Mouse (Mus musculus) lung, postnatal 36 days (tissue): ENCODE data around the gene Krt79.

Experiments
- DNase-seq: peaks from one replicate; pipeline ENCODE4 v3.0.0; 2022; ENCODE audit warnings: mixed read lengths

Gene Krt79

DNA sequence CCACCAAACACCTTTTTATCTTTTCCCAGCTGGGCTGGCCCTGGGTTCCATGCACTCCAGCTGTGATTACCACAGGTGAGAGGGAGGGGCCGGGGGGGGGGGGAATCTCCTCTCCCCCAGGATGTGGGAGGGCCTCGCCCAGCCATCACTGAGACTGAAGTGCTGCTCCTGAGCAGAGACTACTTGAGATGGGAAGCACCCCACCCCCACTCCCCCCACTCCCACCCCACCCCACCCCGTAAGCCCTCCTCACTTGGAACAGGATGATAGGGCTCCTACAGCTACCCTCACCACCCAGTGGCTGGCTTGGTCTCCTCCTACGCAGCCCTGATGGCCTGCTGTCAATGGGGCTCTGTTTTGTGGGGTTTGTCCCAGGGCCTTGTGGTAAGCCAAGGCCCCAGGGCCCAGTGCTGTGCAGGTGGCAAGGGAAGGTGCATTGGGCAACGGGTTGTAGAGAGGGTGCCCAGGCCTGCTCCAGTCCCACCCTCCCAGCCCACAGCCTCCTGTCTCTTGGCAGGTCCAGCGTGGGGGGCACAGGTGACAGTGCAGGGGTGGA is at the start of gene Krt79:
Gene Krt79, minus strand, starts transcription at position 51 of the 556 bp plus-strand sequence.
- DNase-seq = no peak

DNA sequence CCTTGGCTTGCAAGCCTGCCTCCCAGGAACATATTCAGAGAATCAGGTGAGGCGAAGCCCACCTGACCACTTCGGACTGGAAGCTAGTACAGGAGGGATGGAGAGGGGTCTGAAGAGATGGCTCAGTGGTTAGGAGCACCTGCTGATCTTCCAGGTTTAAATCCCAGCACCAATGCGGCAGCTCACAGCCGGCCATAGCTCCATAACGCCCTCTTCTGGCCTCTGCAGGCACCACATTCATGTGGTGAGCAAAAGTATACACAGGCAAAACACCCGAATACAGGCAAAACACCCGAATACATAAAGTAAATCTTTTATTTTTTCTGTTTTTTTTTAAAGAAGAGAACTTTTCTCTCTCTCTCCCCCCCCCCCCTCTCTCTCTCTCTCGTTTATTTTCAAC is 48.6 kb upstream of the Krt79 start:
- no peak for DNase-seq

DNA sequence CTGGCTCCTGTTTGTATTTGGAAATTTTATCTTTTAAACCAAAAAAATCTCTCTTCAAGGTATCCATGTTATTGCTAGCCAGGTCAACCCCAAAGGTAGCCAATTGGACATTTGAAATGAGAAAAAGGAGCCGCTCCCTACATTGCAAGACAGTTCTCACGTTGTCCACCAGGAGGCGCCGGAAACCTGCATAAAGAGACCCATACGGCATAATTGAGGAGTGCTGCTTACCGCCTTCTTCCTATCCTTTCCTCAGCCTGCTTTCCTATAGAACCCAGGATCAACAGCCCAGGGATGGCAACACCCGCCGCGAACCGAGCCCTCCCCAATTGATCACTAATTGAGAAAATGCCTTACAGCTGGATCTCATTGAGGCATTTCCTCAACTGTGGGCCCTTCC is 48.0 kb upstream of the Krt79 start:
- peak; percentile 94 for DNase-seq

DNA sequence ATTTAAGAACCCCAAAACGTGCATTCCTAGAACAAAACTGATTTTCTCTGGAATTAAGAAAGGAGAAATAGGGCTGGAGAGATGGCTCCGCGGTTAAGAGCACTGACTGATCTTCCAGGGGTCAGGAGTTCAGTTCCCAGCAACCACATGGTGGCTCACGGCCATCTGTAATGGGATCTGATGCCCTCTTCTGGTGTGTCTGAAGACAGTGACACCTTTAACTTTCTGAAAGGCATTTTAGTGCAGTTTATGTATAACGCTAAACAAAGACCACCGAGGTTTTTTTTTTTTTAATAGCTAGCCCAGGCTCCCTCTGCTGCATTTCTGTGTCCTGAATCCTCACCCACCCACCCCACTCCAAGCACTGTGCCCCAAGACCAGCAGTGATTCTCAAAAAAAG is 44.6 kb upstream of the Krt79 start:
- no peak for DNase-seq

DNA sequence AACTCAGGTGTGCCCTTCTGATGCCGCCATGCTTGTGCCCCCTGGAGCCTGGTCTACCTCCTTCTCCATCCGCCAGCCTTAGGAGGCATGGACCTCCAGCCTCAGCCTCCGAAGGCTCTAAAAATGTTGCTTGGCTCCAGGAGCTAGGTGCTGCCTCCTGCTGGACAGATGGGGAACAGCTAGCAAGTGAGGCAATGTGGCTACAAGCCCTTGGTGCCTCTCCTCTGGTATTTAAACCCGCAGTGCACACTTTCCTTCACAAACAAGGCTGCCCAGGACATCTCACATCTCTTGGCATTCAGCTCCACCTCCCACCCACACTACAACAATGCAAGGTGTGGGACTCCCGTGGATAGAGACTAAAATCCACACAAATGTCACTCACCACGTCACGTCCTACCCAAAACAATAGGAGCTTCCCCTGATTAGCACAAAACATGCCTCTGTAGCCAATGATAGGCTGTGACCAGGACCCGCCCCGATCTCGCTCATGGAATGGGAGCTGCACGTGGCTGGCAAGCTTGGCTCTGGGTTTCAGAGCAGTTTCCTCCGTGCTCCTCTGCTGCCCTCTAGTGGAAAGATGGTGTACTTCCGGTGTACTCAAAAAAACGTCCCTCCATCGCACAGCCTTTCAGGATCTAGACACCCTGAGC is 44.0 kb upstream of the Krt79 start:
- DNase-seq = peak; percentile 96

DNA sequence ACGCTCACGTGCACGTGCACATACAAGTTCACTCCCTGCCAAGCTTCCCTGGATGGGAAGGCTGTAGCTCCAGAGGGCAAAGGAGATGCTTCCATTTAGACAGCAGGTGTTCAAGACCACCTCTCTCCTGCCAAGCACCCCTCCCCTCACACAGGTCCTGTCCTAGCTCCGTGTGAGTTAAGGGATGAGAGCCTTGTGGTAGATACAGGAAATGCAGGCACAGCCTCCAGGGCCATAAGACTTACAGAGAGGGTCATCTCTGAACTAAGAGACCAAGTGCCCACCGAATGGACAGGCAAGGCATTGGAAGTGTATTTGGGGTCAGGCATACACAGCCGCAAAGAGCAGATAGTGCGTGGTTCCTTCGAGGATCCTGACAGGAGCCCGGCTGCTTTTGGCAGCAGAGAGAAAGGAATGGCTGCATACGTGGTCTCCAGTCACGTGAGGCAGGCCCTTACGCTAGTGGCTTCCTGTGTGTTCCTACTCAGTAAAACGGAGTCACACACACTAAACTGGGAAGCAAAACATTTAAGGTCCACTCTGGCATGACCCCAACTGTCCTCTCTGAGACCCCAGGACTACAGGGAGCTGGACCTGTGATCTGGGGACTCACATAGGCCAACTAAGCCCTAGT is 43.3 kb upstream of the Krt79 start:
- DNase-seq = no peak

DNA sequence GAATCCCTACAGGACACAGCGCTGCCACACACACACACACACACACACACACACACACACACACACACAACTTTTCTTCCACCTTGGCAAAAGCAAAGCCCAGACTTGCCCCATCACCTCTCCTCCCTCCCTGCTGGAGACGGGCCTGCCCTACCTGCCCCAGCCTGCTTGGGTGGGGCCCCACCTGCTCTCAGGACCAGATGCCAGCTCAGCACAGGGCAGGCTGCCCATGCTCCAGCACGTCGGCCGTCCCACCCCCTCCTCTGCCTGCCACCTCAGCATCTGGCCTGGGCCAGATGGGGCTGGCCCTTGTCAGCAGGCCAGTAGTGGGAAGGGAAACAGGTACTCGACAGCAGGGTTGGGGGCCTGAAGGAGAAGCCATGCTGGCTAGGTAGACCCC is 40.7 kb upstream of the Krt79 start:
- DNase-seq = peak; percentile 84

DNA sequence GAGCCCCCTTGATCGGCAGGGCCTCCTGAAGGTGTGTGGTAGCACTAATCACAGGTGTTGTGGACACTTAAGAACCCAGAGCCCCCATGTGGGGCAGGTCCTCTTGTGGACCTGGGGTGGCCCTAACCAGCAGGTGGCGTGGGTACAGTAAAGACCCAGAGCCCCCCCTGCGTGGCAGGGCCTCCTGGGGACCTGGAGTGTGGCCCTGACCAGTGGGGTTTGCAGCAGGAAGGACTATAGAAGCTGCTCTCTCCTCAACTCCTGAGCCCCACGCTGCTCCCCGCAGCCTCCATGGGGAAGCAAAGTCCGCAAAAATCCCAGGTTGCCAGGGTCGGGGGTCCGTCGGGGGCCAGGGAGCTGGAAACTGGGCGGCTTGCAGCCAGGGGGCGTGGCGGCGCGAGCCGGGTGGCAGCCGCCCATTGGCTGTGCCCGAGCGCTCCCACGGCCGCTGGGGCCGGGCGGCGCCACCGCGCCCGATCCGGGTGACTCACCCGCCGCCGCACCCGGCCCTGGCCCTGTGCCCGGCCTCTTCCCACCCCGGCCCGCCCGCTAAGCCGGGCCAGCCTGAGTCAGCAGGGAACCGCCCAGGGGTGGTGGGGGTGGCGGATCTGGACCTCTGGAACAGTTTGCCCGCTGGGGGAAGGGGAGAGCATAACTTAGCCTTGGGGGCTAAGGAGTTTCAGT is 37.1 kb upstream of the Krt79 start:
- DNase-seq = peak; percentile 95

DNA sequence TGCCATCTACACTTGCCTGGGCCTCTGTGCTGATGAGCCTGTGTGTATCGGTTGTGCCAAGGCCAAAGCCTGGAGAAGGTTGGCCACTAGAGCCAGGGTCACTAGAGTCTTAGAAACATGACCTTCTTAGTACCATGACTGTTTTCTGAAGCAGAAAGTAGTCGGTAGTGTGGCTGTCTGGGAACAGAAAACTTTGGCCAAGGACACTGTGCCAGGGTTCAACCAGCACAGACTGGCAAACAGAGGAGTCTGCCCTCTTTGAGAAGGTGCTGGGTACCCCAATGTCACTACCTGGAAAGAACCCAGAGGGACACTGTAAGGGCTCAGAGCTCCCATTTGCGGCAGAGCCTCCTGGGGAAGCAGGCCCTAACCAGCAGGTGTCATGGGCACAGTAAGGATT is 36.5 kb upstream of the Krt79 start:
- no peak for DNase-seq

DNA sequence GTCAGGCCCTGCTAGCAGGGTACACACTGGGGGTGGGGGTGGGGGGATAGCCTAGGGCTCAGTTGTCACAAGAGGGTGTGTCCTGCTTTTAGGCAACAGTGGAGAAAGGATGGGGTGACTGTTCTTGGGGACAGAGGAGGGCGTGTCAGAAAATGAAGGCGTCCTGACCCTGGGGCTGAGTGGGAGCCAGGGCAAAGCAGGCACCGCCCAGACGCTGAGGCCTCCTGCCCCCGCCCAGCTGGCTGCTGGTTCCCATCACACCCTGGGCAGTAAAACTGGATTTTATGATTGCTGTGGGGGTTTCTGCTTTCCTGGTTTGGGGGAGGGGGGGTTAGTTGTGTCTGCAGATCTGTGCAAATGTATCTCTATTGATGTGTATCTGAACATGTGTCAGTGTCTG is 35.9 kb upstream of the Krt79 start:
- DNase-seq = peak; percentile 77

DNA sequence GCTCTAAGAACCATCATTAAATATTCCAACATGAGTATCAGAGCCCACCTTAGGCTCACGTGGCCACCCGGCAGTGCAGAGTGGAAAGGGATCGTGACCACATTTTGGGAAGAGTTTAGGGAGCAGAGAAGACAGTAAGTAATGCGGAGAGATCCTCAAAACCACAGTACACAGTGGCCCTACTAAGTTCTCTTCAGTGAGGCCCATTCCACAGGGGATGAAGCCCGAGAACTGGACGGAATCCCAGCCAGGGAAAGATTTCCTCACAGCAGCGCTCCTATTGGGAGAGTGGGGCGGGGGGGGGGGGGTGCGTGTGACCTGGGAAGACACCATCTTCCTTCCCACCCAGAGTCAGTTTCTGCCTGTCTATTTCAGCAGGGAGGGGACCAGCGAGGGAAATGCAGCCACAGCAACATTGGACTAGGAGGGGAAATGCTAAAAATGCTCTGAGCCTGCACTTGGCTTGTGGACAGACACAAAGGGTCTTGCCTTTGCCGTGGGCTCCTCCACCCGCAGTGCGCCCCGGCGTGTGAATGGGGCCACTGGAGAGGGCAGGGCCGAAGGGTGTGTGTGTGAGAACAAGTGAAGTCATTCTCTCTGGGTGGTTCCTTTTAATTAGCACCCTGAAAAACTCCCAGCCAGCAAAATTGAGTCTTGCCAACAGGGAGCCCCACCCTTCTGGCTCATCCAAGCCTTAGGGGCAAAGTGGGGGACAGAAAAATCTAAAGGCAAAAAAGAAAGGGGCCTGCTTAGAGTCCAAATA is 34.1 kb upstream of the Krt79 start:
- no peak for DNase-seq

DNA sequence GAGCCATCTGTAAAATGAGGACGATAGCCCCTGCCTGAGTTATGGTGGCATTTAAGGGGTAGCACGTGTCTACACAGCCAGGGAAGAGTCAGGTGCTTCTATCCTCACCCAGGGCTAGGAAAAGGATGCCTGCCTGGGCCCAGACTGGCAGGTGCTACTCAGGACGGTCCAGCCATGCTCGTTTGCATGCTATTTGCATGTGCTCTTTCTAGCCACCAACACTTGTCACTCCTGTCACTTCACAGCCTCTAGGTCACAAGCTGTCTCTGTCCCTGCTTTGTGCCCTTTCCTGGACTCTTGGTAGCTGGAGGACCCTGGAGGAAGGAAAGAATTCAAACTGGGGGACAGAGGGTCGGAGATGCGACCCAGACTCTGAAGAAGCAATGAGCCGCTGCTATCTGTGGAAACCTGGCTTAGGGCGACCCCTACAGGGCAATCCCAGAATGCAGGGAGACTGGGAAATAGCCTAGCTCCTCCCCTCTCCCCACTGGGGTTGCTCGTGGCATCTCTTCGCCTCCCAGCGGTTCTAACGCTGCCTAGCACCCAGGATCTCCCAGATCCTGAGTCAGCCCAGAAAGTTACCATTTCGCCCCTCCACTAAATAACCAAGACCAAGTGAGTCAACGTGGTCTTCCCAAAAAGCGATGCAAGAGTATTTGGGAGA is 33.4 kb upstream of the Krt79 start:
- peak; percentile 98 for DNase-seq

DNA sequence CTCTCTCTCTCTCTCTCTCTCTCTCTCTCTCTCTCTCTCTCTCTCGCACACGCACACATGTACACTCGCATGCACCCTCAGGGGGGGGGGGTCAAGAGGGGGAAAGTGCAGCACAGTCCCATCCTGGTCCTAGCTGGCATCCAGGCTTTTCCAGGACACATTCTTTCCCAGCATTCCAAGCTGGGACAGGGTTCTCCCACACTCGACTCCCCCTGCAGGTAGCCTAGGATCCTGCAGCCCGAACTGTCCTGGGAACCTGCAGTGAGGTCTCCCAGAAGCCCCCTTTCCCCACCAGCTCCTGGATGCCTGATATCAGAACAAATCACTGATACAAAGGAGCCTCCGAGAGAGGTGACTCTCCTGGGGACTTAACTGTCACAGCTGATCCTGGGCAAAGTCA is 30.4 kb upstream of the Krt79 start:
- DNase-seq = peak; percentile 74

DNA sequence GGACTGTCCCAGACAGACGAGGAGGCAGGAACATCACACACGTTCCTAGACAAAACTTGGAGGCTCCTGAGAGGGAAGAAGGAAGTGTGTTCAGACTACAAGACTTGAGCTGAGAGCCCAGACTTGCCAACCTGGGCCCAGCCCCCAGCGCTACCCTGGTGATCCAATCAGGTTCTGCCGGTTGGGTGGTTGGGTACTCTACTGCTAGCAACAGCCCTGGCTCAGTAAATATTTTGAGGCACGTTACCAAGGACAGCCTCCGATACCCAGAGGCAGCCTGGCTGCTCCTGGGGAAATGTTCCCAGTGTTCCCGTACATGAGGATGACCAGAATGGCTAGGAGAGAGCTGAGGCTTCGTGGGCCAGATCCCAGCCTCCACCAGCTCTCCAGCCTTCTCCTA is 26.7 kb upstream of the Krt79 start:
- DNase-seq = peak; percentile 91

DNA sequence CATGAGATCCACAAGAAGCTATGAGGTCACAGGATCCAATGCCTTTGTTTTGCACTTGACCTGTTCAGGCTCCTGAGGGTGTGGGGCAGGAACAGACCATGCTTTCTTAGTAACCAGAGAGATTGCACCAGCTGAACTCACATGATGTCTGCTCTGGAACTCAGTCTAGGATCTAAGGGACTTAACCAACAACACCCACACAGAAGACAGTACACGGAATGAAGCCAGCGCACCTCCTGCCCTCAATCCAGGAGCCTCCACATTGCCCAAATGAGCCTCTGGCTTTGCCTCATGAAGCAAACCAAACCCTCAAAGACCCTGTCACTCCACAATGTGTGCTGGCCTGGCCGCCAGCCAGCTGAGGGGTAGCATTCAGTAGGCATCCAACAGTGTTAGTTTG is 18.8 kb upstream of the Krt79 start:
- no peak for DNase-seq

DNA sequence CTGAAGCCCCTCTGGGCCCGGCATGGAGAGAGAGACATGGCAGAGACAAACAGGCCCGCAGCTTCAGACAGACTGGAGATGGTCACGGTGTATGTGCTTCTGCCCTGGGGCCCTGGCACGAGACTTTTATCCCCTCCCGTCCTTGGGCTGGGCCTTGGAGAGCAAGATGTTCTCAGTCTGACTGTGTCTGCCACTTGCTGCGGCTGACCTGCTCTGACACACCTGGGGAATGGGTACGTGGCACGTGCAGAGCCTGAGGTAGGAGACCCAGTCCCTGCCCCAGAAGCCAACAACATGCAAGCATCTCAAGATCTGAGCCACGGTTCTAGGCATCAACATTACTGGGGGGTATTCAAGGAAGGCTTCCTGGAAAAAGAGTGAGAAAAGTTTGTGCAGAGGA is 14.1 kb upstream of the Krt79 start, which contains the start of gene Krt78:
Gene Krt78, minus strand, starts transcription at position 101 of the 400 bp plus-strand sequence.
- DNase-seq = no peak

DNA sequence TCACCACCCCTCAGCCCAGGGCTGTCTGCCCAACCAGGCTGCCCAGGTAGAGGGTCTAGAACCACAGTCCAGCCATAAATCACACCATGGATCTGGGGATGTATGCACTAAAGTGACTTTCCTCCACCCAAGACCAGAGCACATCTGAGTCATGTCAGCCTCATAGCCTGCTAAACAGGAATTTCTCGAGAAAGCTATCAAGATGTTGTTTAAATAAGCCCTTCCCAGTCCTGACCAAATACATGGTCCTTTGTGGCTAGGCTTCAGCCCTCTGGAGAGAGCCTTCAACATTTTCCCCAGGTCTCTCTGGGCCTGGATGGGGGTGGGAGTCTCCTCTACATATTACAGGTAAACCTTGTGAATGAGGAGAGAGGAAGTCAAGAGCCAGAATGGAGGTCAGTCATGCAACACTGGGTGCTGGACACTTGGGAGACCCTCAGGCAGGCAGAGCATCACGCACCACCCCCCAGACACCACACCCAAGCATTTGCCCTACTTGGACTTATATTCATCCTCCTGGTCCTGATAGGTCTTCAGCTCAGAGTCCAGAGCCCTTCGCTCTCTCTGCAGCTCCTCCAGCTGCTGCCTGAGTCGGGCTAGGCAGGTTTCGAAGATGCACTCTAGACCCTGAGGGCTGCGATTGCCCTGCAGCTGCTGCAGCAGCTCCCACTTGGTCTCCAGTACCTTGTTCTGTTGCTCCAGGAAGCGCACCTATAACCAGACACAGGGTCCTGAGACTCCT is 12.8 kb upstream of the Krt79 start:
- no peak for DNase-seq

DNA sequence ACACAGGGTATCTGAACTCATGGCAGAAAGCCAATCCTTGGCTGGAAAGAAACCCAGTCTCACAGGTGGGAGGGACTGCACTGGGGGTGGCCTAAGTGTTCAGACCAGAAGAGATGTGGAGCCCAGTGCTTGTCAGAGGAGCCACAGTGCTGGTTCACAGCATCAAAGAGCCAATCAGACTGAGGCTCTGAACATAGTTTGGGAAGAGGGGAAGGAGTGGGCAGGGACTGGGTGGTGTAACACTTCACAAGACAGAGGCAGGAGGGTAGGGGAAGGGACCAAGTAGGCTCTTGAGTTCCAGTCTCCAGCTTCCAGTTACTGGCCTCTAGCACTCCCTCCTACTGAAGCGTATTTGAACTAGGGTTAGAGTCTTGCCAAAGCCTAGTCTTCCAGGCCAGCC is 5.3 kb upstream of the Krt79 start:
- no peak for DNase-seq

DNA sequence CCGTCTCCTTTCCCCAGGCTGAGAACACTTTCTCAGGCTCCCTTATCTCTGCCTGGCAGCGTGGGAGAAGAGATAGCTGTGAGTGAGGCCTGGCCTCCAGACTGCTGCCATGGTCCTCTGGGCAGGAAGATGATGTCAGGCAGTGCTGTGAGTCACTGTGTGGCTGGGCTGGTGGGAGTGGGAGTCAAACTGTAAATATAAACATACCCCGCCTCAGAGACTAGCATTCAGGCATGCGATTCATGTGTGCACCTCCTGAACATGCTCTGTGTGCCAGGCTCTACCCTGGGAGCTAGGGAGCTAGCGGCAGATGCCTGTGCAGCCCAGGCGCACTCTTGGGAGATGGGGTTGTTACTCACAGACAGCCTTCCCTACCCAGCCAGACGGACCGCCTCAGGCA is 1.8 kb upstream of the Krt79 start:
- DNase-seq = no peak

DNA sequence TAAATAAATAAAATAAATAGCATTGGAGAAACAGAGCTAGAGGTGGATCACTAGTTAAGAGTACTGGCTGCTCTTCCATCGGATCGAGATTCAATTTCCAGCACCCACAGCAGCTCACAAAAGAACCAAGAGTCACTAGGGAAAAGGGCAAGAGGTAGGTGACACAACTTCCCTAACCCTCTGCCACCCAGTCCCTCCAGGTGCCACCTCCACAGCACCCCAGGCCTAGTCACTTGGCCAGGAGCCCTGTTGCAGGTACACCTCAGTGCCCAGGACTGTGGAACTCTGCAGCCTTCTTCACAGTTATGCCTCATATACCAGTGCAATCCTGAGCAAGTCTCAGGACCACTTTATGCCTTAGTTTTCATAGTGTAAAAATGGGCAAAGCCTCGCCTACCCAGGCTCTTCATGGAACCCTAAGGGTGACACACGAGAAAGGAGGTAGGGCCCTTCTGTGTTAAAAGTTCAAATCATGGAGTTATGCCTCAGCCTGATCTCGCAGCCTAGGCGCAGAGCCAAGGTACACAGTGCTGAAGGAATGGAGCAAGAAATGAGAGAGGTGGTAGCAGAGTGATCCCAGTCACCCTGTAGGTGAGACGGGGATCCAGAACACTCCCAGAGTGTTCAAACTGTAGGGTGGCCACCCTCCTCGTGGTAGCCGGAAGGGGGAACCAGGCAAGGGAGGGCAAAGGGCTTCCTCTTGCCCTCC is 1.4 kb downstream of the Krt79 start:
- DNase-seq = peak; percentile 62

DNA sequence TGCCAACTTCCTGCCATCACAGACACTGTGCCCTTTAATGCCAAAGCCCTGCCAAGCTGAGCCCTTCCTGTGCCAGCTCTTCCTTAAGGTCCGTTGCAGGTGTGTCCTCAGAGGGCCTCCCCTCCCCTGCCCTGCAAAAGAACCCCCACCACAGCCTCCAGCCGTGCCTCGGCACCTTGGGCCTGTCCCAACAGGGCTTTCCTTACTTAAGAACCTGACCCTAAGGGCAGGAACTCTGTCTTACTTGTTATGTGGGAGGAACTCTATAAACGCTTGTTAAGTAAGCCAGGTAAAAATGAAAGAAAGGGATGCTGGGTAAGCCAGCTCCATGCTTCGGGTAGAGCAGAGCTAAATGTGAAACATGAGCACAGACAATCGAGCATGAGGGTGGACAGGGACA is 7.1 kb downstream of the Krt79 start:
- no peak for DNase-seq
